Mouse (Mus musculus) frontal cortex, adult (tissue): ENCODE results near the gene Gm10142.
"Not testable (repeated sequence)": the region's sequence is repeated elsewhere in the genome, so short reads cannot be mapped to it uniquely, and the experiment has no call there.

ENCODE experiments used
- ATAC-seq: cut with Nextera tagmentation; 2 replicates; pipeline ENCODE4 v1.9.2; 2017; ENCODE audit warnings: mild to moderate bottlenecking, moderate library complexity, mixed read lengths; ENCODE audit not compliant: low TSS enrichment

Gene Gm10142

GRCm38 (mm10) chr10:77715507-77715906 is at the start of gene Gm10142:
Gm10142 (plus strand) TSS chr10:77715807.
- no peak for ATAC-seq

GRCm38 (mm10) chr10:77666342-77666741 is 49.3 kb upstream of the Gm10142 start:
- ATAC-seq = no peak

GRCm38 (mm10) chr10:77667402-77667801 is 48.2 kb upstream of the Gm10142 start:
- ATAC-seq = peak; percentile 88

GRCm38 (mm10) chr10:77670710-77671109 is 44.9 kb upstream of the Gm10142 start:
- ATAC-seq = no peak

GRCm38 (mm10) chr10:77671519-77671918 is 44.1 kb upstream of the Gm10142 start:
- ATAC-seq = no peak

GRCm38 (mm10) chr10:77673765-77674164 is 41.8 kb upstream of the Gm10142 start:
- no peak for ATAC-seq

GRCm38 (mm10) chr10:77677562-77677961 is 38.0 kb upstream of the Gm10142 start:
- no peak for ATAC-seq

GRCm38 (mm10) chr10:77682994-77683393 is 32.6 kb upstream of the Gm10142 start:
- ATAC-seq = peak; percentile 94

GRCm38 (mm10) chr10:77684181-77684580 is 31.4 kb upstream of the Gm10142 start:
- no peak for ATAC-seq

- no peak for ATAC-seq
These were observed 29.5 kb upstream of the Gm10142 start, which contains the start of gene Tspear for GRCm38 (mm10) chr10:77685895-77686664. Tspear (plus strand) TSS chr10:77686569.

- no peak for ATAC-seq
These were observed 28.6 kb upstream of the Gm10142 start for GRCm38 (mm10) chr10:77687021-77687420.

GRCm38 (mm10) chr10:77690356-77690807 is 25.2 kb upstream of the Gm10142 start, which contains the start of gene Gm19402:
Gm19402 (minus strand) TSS chr10:77690757.
- not testable (repeated sequence) for ATAC-seq

GRCm38 (mm10) chr10:77697133-77697532 is 18.5 kb upstream of the Gm10142 start, which contains the start of gene Gm9508:
Gm9508 (minus strand) TSS chr10:77697233.
- ATAC-seq = no peak

GRCm38 (mm10) chr10:77706326-77706725 is 9.3 kb upstream of the Gm10142 start, which contains the start of gene Gm10272:
Gm10272 (plus strand) TSS chr10:77706626.
- no peak for ATAC-seq

- ATAC-seq = no peak
These were observed 5.8 kb upstream of the Gm10142 start for GRCm38 (mm10) chr10:77709831-77710230.

- not testable (repeated sequence) for ATAC-seq
These were observed 4.5 kb upstream of the Gm10142 start, which contains the start of gene Gm10024 for GRCm38 (mm10) chr10:77711157-77711556. Gm10024 (plus strand) TSS chr10:77711457.

- ATAC-seq = no peak
These were observed 1.9 kb upstream of the Gm10142 start for GRCm38 (mm10) chr10:77713734-77714133.

- not testable (repeated sequence) for ATAC-seq
These were observed 4.7 kb downstream of the Gm10142 start, which contains the start of gene Krtap12-1 for GRCm38 (mm10) chr10:77720299-77720698. Krtap12-1 (plus strand) TSS chr10:77720599.

GRCm38 (mm10) chr10:77724855-77725254 is 9.2 kb downstream of the Gm10142 start:
- ATAC-seq = no peak

GRCm38 (mm10) chr10:77726186-77726585 is 10.6 kb downstream of the Gm10142 start, which contains the start of gene Gm10100:
Gm10100 (plus strand) TSS chr10:77726486.
- no peak for ATAC-seq

GRCm38 (mm10) chr10:77728280-77728679 is 12.7 kb downstream of the Gm10142 start:
- ATAC-seq = no peak

- no peak for ATAC-seq
These were observed 13.6 kb downstream of the Gm10142 start for GRCm38 (mm10) chr10:77729241-77729640.

- no peak for ATAC-seq
These were observed 20.3 kb downstream of the Gm10142 start for GRCm38 (mm10) chr10:77735928-77736327.
